Mouse (Mus musculus) spleen, adult 2 months (tissue): ENCODE results near the gene Osbpl10. TPM values are rescaled to one million over a fixed set of nuclear protein-coding genes. Genes with fewer than 3 reads are reported as not detected.

Source experiments
- DNase-seq, 2 experiments: peaks; one replicate each; pipeline versions ENCODE4 v3.0.0 to v3.0.0-alpha.2; 2012 to 2021; ENCODE audit warnings: low spot score in 2 of 2, low read depth in 1 of 2
- H3K27ac ChIP-seq: fragments of 200-500 bp; 2 replicates; pipeline ENCODE4 v1.5.1; 2012; ENCODE audit warnings: low read length, inconsistent platforms; ENCODE audit not compliant: insufficient read depth
- H3K27me3 ChIP-seq: fragments of 200-500 bp; 2 replicates; pipeline ENCODE4 v1.6.1; 2012; ENCODE audit warnings: mild to moderate bottlenecking, moderate library complexity, low read length, inconsistent platforms; ENCODE audit not compliant: control insufficient read depth, insufficient read depth
- H3K36me3 ChIP-seq: fragments of 200-500 bp; 2 replicates; pipeline ENCODE4 v1.6.1; 2012; ENCODE audit warnings: mild to moderate bottlenecking, low read length, inconsistent platforms; ENCODE audit not compliant: control insufficient read depth, insufficient read depth
- H3K4me1 ChIP-seq: fragments of 200-500 bp; 2 replicates; pipeline ENCODE4 v1.6.1; 2011; ENCODE audit warnings: inconsistent platforms; ENCODE audit not compliant: control insufficient read depth, insufficient read depth, insufficient read length
- H3K4me3 ChIP-seq: fragments of 200-500 bp; 2 replicates; pipeline ENCODE4 v1.5.1; 2011; ENCODE audit warnings: mild to moderate bottlenecking, inconsistent platforms; ENCODE audit not compliant: insufficient read depth, insufficient read length; ENCODE audit errors: extremely low read depth
- CTCF ChIP-seq: fragments of 200-500 bp; IDR thresholded peaks from 2 replicates; pipeline ENCODE4 v1.5.1; 2011; ENCODE audit warnings: mild to moderate bottlenecking, inconsistent platforms; ENCODE audit not compliant: insufficient read depth, insufficient read length, insufficient replicate concordance; ENCODE audit errors: extremely low read depth
- POLR2A ChIP-seq: fragments of 200-500 bp; IDR thresholded peaks from 2 replicates; pipeline ENCODE4 v1.6.1; 2011; ENCODE audit warnings: low read depth, low read length, inconsistent platforms
- WGBS: fragments of 180-500 bp; shearing (Covaris S2); methylation state at CpG from one replicate; pipeline ENCODE4 v1.1.7; 2018; 5-methylcytosine and 5-hydroxymethylcytosine counted together
- polyA plus RNA-seq: library from polyadenylated mRNA; depleted of rRNA; stranded (reverse); fragments of >200 nt; gene quantifications from 2 replicates; pipeline ENCODE4 v1.2.3, GENCODE M21; 2012

Gene Osbpl10
- polyA plus RNA-seq, 1 experiment, result 0.54 TPM

DNA sequence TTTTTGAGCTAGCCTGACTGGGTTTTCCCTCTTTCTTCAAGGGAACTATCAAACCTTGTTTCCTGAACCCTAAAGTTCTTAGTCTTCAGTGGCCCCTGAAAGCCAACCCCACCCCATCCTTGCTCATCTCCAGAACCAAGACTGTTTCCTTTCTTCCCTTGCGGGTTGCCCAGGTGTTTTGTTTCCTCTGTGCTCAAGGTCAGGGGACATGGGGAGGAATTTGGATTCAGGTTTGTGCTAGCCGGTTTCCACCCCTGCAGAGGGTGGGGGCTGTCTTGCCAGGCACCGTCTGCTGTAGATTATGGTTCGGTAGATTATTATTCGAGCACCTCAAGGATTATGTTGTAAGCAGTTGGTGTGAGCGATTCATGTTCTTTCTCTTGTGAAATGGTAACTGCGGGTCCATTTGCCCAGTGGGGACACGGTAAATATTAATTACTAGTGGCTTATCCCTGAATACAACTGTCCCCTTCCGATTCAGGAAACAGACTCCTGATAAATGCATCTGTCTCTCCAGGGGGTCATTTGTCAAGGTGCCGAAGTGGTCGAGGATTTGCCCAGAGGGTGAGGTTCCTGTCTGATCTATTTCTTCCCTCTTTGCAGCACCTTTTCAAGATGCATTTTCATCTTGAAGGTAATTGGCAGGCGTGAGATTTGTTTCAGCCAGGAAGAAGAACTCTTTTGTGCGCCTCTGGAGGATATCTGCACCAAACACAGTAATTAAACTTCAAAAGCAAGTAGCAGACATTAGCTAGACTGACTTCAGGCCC is 169.4 kb downstream of the Osbpl10 start:
- WGBS, result 90% methylated on average over 13 of the region's 13 CpGs
- no peak for TF ChIP-seq POLR2A
- no peak for TF ChIP-seq CTCF
- Histone ChIP-seq H3K4me3 (no peak overlapping the region), H3K36me3 (no peaks in the 10 kb centered on the region), H3K27ac (no peak overlapping the region), H3K27me3 (no peaks in the 10 kb centered on the region), H3K4me1 (no peaks in the 10 kb centered on the region)
- DNase-seq, result no peak

GRCm38 (mm10) chr9:115149011-115149756 is 170.8 kb downstream of the Osbpl10 start:
- no peak for DNase-seq
- WGBS, result 92% methylated on average over 18 of the region's 18 CpGs
- Histone ChIP-seq H3K27ac (no peak overlapping the region), H3K27me3 (no peaks in the 10 kb centered on the region), H3K4me1 (no peaks in the 10 kb centered on the region), H3K36me3 (no peaks in the 10 kb centered on the region), H3K4me3 (no peak overlapping the region)
- TF ChIP-seq POLR2A, result no peak
- no peak for TF ChIP-seq CTCF

DNA sequence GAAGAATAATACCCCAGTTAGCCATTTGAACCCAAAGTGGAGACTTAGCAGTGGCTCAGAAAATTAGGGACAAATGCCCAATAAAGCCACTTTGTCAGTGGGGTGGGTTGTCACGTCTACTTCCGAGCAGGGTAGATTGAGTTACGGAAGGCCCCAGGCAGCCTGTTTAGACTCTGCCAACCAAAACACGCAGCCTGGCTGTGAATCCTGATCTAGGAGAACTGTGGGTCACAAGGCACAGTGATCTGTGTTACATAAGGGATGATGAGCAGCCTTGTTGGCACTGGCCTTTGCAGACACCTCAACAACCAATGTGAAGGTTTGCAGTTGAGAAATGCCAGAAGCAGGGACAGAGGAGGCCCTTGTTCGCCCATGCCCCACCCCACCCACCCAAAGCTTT is 183.2 kb downstream of the Osbpl10 start:
- Histone ChIP-seq H3K27me3 (no peaks in the 10 kb centered on the region), H3K27ac (no peak overlapping the region), H3K4me1 (no peaks in the 10 kb centered on the region), H3K4me3 (no peak overlapping the region), H3K36me3 (no peaks in the 10 kb centered on the region)
- TF ChIP-seq CTCF (no peak), POLR2A (no peak)
- DNase-seq, result no peak
- 90% methylated on average over 5 of the region's 5 CpGs for WGBS

DNA sequence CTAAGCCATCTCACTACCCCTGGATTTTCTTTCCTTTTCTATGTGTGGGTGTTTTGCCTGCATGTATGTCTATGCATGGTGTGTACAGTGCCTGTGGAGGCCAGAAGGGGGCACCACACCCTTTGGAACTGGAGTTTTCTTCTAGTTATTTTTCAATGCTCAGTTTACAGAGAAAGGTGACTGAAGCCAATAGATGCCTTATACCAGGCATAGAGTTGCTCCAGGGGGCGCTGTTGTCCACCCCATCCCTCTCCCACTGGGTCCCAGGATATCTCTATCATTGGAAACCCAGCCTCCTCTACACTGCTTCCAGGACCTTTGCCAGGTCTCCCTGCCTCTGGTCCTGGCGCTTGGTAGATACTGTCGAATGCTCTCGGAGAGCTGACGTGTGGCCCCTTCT is 184.7 kb downstream of the Osbpl10 start:
- H3K27me3 ChIP-seq, result no peaks in the 10 kb centered on the region
- H3K4me1 ChIP-seq, result no peaks in the 10 kb centered on the region
- no peak for TF ChIP-seq POLR2A
- no peak for TF ChIP-seq CTCF
- no peaks in the 10 kb centered on the region for H3K36me3 ChIP-seq
- peak in 1 of 2 experiments; percentile 8 for DNase-seq
- WGBS, result 71% methylated on average over 5 of the region's 5 CpGs
- no peak overlapping the region for H3K4me3 ChIP-seq
- no peak overlapping the region for H3K27ac ChIP-seq

- no peak for TF ChIP-seq CTCF
- no peak for TF ChIP-seq POLR2A
- Histone ChIP-seq H3K4me1 (no peaks in the 10 kb centered on the region), H3K36me3 (no peaks in the 10 kb centered on the region), H3K27ac (no peak overlapping the region), H3K4me3 (no peak overlapping the region), H3K27me3 (no peaks in the 10 kb centered on the region)
- DNase-seq, result no peak
- 77% methylated on average over 8 of the region's 8 CpGs for WGBS
Observed at GRCm38 (mm10) chr9:115163693-115164092, 185.3 kb downstream of the Osbpl10 start.

DNA sequence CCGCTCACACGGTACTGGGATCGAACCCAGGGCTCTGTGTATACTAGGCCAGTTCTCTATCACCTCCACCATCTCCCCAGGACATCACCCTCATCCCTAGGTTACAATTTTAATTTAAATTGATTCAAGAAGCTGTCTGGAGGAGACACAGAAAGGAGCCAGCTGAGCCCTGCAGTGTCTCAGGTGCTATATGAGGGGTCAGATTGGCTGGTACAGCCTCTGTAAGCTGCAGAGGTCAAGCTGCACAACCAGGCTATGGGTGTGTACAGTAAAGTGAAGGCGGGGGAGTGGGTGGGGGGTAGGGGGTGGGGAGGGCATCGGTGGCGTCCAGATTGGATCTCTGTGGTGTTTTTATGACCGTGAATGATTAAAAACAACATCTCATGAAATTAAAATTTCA is 186.0 kb downstream of the Osbpl10 start:
- Histone ChIP-seq H3K4me1 (no peaks in the 10 kb centered on the region), H3K27me3 (no peaks in the 10 kb centered on the region), H3K36me3 (no peaks in the 10 kb centered on the region), H3K4me3 (no peak overlapping the region), H3K27ac (no peak overlapping the region)
- 82% methylated on average over 7 of the region's 7 CpGs for WGBS
- no peak for TF ChIP-seq POLR2A
- no peak for TF ChIP-seq CTCF
- no peak for DNase-seq

DNA sequence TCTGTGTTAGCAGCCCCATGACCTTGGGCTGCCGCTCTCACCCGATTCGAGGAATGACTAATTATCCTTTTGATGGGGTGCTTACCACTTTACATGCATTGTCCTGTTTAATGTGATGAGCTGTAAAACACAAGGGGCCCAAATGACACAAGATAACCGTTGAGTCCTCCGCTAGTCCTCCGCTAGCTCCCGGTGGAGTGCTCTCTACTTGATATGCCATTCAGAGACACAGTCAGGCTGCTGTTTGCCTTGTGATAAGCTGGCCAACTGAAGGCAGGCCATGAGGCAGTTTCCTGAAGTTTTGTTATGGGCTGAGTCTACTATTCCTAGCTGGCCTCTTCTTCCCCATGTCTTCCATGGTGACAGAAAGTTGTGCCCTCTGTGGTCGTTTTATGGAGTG is 187.6 kb downstream of the Osbpl10 start:
- TF ChIP-seq POLR2A (no peak), CTCF (no peak)
- Histone ChIP-seq H3K36me3 (no peaks in the 10 kb centered on the region), H3K4me1 (no peaks in the 10 kb centered on the region), H3K4me3 (no peak overlapping the region), H3K27ac (no peak overlapping the region), H3K27me3 (no peaks in the 10 kb centered on the region)
- 76% methylated on average over 8 of the region's 8 CpGs for WGBS
- DNase-seq, result no peak
